Mouse (Mus musculus) frontal cortex, adult 2 months (tissue): ENCODE measurements at regions not wholly inside any gene's neighbourhood (a gene's known extent, or its start where the extent isn't known, plus 50 kb on each side); places are given as distances from the start of the nearest gene placed in this dataset.

Experiments used
- DNase-seq, 2 experiments: peaks; one replicate each; pipeline ENCODE4 v3.0.0; 2022; ENCODE audit warnings: low spot score in 1 of 2; ENCODE audit errors: extremely low spot score in 1 of 2

DNA sequence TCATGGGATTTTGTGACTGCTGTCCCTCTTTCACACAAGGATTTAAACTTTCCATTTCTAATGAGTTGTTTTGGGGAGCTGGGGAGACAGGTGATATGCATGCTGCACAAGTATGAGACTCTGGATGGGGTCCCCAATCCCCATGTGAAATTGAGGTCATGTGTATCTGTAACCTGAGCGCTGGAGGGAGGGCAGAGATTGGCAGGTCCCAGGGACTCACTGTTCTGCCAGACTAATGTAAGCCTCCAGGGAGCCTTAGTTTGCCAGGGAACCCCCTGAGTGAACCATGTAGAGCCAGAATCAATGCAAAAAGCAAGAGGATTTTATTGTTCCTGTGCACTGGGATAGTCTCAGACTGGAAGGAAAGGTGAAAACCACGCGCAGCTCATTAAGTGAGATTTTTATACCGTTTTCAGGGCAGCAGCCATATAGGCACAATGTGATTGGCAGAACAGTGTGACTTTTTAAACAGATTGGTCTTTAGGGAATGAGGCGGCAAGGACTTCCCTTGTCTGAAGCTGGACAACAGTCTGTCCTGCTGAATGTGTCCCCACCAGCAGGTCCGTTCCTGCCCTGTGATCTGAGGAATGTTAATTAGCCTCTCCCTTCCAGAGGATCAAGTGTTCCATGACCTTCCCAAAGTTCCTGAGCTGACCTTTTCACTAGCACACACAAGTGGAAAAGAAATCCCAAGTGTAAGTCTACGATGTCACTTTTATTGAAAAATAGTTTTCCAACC, 59.9 kb upstream of the Oxgr1 start:
- no peak for DNase-seq

DNA sequence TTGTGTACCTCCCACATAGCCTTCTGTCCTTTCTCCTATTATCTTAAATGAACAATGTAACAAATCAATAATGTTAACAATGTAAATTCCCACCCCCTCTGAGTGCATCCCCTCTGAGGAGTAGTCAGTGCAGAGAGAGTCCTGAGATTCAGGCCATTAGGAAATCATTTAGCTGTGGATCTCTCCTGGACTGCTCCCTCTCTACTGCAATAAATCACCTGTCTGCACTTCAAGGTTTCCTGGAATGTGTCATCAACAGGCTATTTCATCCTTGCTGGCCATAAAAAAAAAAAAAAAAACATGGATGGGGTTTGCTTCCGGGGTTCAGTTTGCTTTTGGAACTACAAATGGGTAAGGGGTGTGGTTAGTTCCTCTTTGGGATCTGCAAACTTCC, 60.5 kb upstream of the Oxgr1 start:
- no peak for DNase-seq

- DNase-seq = no peak
Measured at GRCm38 (mm10) chr14:120109846-120110245, 67.6 kb upstream of the Oxgr1 start.

GRCm38 (mm10) chr14:120113316-120113715, 71.1 kb upstream of the Oxgr1 start:
- DNase-seq = no peak

DNA sequence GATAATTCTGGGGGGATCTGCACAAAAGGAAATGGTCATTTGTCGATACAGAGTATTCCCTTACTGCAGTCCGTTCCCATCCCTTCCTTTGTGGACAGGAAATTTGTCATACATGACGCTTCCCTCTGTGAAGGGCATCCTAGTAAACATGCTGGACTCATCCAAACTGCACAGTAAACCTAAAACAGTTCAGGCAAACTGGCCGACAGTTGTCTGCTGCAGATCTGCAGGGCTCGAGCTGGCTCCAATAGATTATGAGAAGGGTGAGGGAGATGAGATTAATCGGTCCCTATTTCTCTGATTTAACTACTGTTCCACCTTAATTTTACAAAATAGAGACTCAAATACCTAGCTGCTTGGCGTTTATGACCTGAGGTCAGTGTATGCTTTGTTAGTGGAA, 76.3 kb upstream of the Oxgr1 start:
- DNase-seq = no peak

GRCm38 (mm10) chr14:120119094-120119501, 76.9 kb upstream of the Oxgr1 start:
- DNase-seq = peak; percentile 63 to 72

DNA sequence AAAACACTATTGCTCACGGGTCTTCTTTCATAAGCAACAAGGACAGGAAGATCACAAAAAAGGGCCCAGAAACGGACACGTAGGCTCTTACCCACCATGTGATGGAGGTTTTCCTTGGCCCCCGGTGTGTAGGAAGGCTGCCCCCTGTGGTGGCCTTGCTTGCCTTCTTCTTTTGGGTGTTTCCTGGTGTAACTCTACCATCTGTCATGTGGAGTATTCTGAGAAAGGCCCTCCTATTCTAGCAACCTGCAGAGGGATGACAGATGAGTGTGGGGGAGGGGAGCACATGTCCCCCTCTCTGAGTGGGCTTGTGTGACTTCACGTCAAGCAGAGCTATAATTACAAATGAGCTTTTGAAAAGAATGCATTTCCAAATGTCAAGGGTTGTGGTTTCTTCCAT, 77.3 kb upstream of the Oxgr1 start:
- peak in 1 of 2 experiments; percentile 54 for DNase-seq

DNA sequence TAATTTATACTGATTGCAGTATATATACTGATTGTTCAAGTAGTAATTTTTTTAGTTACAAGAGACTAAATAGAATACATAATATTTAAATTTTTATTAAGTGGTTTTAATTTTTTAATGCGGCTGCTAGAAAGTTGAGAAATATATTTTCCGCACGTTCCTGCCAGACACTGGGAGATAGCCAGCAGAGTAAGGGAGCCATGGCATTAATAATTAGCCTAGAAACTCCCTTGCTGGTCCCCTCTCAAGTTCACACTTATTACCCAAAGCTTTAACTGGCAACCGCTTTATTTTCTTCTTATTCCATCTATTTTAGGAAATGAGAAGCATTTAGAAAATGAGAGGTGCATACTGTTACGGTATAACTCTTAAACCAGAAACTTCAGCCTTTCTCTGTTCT, 78.0 kb upstream of the Oxgr1 start:
- DNase-seq = no peak

GRCm38 (mm10) chr14:120125315-120125714, 83.1 kb upstream of the Oxgr1 start:
- DNase-seq = no peak

- DNase-seq = peak in 1 of 2 experiments; percentile 62
Measured at GRCm38 (mm10) chr14:120127481-120127880, 85.2 kb upstream of the Oxgr1 start.

GRCm38 (mm10) chr14:120134346-120135008, 92.2 kb upstream of the Oxgr1 start:
- peak; percentile 57 to 80 for DNase-seq

GRCm38 (mm10) chr14:120135198-120135597, 93.0 kb upstream of the Oxgr1 start:
- DNase-seq = no peak

DNA sequence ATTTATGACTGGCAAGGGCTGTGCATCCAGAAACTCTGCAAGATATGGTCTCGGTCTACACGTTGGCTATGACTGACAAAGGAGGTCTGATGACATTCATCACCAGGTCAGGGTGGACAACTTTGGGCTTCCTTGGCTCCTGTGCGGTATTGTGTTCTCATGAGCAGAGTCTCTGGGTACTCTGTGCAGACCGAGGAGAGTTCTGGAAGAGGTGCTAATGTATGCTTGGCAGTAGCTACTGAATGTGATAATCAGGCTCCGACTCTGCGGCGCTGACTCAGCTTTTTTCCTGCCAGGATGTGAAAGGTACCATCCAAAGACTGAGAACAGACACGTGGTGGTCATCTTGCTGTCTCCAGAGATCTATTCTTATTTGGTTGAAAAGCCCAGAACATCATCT, 94.5 kb upstream of the Oxgr1 start:
- DNase-seq = peak; percentile 59 to 83

- DNase-seq = peak; percentile 65 to 97
Measured at GRCm38 (mm10) chr14:120137680-120138136, 95.5 kb upstream of the Oxgr1 start.

- no peak for DNase-seq
Measured at GRCm38 (mm10) chr14:120138546-120138945, 96.3 kb upstream of the Oxgr1 start.

DNA sequence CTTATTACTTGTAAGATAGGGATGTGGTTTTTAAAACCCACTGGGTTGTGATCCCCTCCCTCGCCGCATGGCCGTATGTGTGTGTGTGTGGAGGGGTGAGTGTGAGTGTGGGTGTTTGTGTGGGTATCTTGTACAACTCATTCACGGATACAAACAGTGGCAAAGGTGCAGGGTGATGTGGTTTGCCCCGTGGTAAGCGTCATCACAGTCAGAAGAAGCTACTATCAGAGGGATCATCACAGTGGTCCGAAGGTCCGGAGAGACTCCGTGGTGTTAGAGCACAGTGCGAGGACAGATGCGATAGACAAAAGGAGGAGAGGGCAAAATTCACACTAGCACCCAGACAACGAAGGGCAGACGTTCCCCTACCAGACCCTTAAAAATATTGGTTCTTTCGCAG, 97.0 kb upstream of the Oxgr1 start:
- no peak for DNase-seq

GRCm38 (mm10) chr14:120139671-120140071, 97.4 kb upstream of the Oxgr1 start:
- DNase-seq = no peak

- no peak for DNase-seq
Measured at GRCm38 (mm10) chr14:120140211-120140610, 98.0 kb upstream of the Oxgr1 start.

DNA sequence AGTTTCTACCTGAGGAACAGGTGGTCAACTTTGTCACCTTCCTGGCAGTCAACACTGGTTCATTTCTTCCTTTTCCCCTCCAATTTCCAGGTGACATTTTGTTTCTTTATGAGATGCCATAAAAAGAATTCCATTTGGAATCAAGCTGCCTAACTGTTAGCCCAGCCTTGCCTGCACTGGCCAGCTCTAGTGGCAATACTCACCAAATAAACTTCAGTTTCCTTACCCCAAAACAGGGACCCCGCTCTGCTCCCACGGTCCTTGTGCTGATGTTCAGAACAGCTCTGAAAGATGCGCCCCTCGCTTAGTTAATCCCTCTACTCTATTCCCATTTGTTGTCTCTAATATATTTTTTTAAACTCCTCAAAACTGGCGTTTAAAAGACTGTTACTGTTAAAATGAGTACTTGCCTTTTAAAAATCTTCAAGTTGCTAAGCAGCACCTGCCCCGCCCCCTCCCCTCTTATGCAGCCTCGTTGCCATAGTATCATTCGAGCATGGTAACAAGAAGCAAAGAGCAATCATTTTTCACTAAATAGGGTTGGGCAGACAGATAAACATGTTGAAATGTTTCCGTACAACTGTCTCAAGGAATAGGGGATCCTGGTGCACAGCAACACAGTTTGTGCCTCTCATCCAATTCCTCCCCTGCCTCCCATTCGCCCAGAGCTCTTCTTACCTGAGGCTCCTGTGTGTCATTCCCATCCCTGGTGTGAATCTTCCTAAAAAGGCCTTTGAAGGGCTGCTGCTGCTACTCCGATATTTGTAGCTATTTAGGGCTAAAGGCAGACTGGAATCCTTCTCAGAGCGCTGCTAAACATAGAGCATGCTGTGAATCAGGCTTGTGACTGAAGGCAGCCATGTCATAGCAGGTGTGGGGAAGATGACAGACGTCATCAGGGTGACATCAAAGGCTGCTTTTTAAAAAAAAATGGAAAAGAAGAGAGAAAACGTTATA, 98.8 kb upstream of the Oxgr1 start:
- DNase-seq = peak; percentile 35 to 53

- DNase-seq = no peak
Measured at GRCm38 (mm10) chr14:120142281-120142680, 100.0 kb upstream of the Oxgr1 start.

DNA sequence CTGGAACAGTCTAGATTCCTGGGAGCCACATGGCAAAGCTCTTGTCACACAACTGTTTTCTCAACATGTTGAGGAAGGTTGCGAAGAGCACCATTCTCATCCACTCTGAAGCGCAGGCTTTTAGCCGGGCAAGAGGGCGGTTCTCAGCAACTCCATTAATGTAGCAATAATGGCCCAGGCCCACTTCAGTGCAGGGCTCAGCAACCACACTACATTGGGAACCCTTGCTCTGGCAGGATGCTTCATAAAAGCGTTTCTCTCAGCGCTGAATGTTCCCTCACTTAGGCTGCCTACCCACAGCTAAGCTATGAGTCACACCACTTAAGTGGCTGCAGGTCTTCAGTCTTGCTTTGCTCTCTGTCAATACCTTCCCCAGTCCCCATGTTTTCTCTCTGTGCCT, 102.2 kb upstream of the Oxgr1 start:
- peak in 1 of 2 experiments; percentile 62 for DNase-seq
